Mouse (Mus musculus): ENCODE measurements around the gene Dmpk. TPM values are rescaled to one million over a fixed set of nuclear protein-coding genes. Genes with fewer than 3 reads are reported as not detected.
"Not testable (repeated sequence)": the region's sequence is repeated elsewhere in the genome, so short reads cannot be mapped to it uniquely, and the experiment has no call there.

Dmpk gene
- total and polyA plus RNA-seq, 2 experiments from 2014 or later, result 98.5 to 253 TPM

DNA sequence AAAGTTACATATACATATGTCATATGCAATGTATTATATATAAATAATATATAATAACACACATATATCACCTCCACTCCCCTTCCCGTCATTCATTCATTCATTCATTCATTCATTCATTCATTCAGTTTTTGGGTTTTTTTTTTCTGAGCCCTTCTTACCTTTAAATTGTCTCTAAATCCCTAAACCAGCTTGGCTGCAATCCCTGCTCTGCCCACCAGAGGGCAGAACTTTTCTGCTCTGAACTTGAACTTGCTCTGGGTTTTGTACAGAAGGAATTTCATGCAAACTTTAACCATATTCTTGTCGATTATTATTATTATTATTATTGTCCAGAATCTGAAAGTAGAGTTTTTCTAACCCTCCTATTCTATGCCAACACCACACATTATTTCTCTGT lies 14.9 kb upstream of the Dmpk start:
- Histone ChIP-seq H3K9ac (replicated peaks; ENCODE audit: low read depth, low read length) (no peak overlapping the region), H3K27ac (ENCODE audit: low read depth) (no peak overlapping the region), H3K4me3 (ENCODE audit: low read depth, low read length) (no peak overlapping the region), H3K27me3 (ENCODE audit: control insufficient read depth, insufficient read depth, low read length) (peaks cover 32% of the 10 kb centered on the region), H3K4me1 (ENCODE audit: control insufficient read depth, insufficient read depth) (no peaks in the 10 kb centered on the region), H3K9me3 (replicated peaks; ENCODE audit: control insufficient read depth, low read length) (no peaks in the 10 kb centered on the region), H3K36me3 (replicated peaks; ENCODE audit: control insufficient read depth, insufficient read depth, low read length) (no peaks in the 10 kb centered on the region), H3K4me2 (ENCODE audit: low read depth, low read length) (no peak overlapping the region)
- peak; percentile 48 for DNase-seq (ENCODE audit: low spot score)
- TF ChIP-seq EP300 (IDR thresholded peaks at IDR 0.05; ENCODE audit: low read depth) (no peak), CTCF (IDR thresholded peaks at IDR 0.05; ENCODE audit: low read depth) (peak; percentile 80)
- ATAC-seq (ENCODE audit: insufficient read depth, low read depth), result no peak
- WGBS, result 5% methylated on average over 2 of the region's 2 CpGs

DNA sequence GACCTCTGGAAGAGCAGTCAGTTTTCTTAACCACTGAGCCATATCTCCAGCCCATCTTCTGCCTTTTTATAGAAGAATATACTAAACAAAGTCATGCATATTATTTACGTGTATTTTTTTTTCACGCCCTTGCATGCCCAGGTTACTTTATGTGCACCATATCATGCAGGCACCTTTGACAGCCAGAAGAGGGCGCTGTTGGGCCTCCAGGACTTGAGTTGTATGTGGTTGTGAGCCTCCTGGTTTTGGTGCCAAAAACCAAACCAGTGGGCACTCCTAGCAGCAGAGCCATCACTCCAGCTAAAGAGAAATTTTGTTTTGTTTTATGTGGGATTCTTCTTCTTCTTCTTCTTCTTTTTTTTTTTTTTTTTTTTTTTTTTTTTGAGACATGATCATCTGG lies 14.1 kb upstream of the Dmpk start:
- ATAC-seq (ENCODE audit: insufficient read depth, low read depth) (no peak), DNase-seq (ENCODE audit: low spot score) (no peak)
- WGBS, result 48% methylated on average over 3 of the region's 3 CpGs
- Histone ChIP-seq H3K4me3 (ENCODE audit: low read depth, low read length) (no peak overlapping the region), H3K4me2 (ENCODE audit: low read depth, low read length) (no peak overlapping the region), H3K36me3 (replicated peaks; ENCODE audit: control insufficient read depth, insufficient read depth, low read length) (no peaks in the 10 kb centered on the region), H3K27me3 (ENCODE audit: control insufficient read depth, insufficient read depth, low read length) (peaks cover 29% of the 10 kb centered on the region), H3K4me1 (ENCODE audit: control insufficient read depth, insufficient read depth) (no peaks in the 10 kb centered on the region), H3K9ac (replicated peaks; ENCODE audit: low read depth, low read length) (no peak overlapping the region), H3K9me3 (replicated peaks; ENCODE audit: control insufficient read depth, low read length) (no peaks in the 10 kb centered on the region), H3K27ac (ENCODE audit: low read depth) (no peak overlapping the region)
- TF ChIP-seq EP300 (IDR thresholded peaks at IDR 0.05; ENCODE audit: low read depth) (no peak), CTCF (IDR thresholded peaks at IDR 0.05; ENCODE audit: low read depth) (peak; percentile 51)

DNA sequence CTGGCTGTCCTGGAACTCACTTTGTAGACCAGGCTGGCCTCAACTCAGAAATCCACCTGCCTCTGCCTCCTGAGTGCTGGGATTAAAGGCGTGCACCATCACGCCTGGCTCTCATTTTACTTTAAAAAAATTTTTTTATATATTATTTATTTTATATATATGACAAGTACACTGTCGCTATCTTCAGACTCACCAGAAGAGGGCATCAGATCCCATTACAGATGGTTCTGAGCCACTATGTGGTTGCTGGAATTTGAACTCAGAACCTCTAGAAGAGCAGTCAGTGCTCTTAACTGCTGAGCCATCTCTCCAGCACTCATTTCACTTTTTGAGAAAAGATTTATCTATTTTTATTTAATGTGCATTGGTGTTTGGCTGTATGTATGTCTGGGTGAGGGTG lies 12.6 kb upstream of the Dmpk start:
- not testable (repeated sequence) for H3K4me3 ChIP-seq (ENCODE audit: low read depth, low read length); H3K9me3 ChIP-seq (replicated peaks; ENCODE audit: control insufficient read depth, low read length); ATAC-seq (ENCODE audit: insufficient read depth, low read depth); H3K9ac ChIP-seq (replicated peaks; ENCODE audit: low read depth, low read length); H3K4me1 ChIP-seq (ENCODE audit: control insufficient read depth, insufficient read depth); H3K36me3 ChIP-seq (replicated peaks; ENCODE audit: control insufficient read depth, insufficient read depth, low read length); H3K27ac ChIP-seq (ENCODE audit: low read depth); H3K4me2 ChIP-seq (ENCODE audit: low read depth, low read length); DNase-seq (ENCODE audit: low spot score)
- TF ChIP-seq CTCF (IDR thresholded peaks at IDR 0.05; ENCODE audit: low read depth), result peak; percentile 24
- H3K27me3 ChIP-seq (ENCODE audit: control insufficient read depth, insufficient read depth, low read length), result peaks cover 13% of the 10 kb centered on the region
- WGBS, result 47% methylated on average over 3 of the region's 3 CpGs

DNA sequence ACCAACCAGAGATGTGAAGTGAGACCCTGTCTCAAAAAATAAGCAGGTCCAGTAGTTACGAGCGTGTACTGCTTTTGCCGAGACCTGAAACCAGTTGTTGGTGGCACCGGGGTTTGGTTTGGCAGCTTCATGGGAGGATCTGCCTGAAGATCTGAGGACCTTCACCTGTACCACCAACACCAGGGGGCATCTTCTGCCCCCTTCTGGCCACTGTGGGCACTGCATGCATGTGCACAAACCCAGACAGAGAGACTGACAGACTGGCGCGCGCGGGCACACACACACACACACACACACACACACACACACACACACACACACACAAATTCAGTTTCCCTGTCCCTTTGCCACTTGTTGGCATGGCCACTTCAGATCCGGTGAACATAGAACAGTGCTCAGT lies 10.1 kb upstream of the Dmpk start:
- TF ChIP-seq CTCF (IDR thresholded peaks at IDR 0.05; ENCODE audit: low read depth), result peak; percentile 65
- no peak for TF ChIP-seq EP300 (IDR thresholded peaks at IDR 0.05; ENCODE audit: low read depth)
- no peaks in the 10 kb centered on the region for H3K9me3 ChIP-seq (replicated peaks; ENCODE audit: control insufficient read depth, low read length)
- H3K4me2 ChIP-seq (ENCODE audit: low read depth, low read length), result no peak overlapping the region
- no peak overlapping the region for H3K27ac ChIP-seq (ENCODE audit: low read depth)
- WGBS, result 76% methylated on average over 9 of the region's 9 CpGs
- H3K36me3 ChIP-seq (replicated peaks; ENCODE audit: control insufficient read depth, insufficient read depth, low read length), result peaks cover 8% of the 10 kb centered on the region
- H3K9ac ChIP-seq (replicated peaks; ENCODE audit: low read depth, low read length), result no peak overlapping the region
- H3K4me3 ChIP-seq (ENCODE audit: low read depth, low read length), result no peak overlapping the region
- no peaks in the 10 kb centered on the region for H3K27me3 ChIP-seq (ENCODE audit: control insufficient read depth, insufficient read depth, low read length)
- H3K4me1 ChIP-seq (ENCODE audit: control insufficient read depth, insufficient read depth), result peaks cover 20% of the 10 kb centered on the region
- DNase-seq (ENCODE audit: low spot score) (no peak), ATAC-seq (ENCODE audit: insufficient read depth, low read depth) (no peak)

DNA sequence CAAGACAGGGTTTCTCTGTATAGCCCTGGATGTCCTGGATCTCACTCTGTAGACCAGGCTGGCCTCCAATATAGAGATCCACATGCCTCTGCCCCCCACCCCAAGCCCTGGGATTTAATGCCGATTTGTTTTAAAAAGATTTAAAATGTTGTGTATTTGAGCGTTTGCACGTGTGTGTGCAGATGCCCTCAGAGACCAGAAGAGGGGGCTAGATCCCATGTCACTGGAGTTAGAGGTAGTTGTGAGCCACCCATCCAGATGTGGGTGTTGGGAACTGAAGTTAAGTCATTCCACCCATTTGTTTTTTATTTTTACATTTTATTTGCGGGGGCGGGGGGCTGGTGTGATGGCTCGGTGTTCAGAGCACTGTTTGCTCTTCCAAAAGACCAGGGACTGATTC lies 9.2 kb upstream of the Dmpk start:
- TF ChIP-seq CTCF (IDR thresholded peaks at IDR 0.05; ENCODE audit: low read depth) (no peak), EP300 (IDR thresholded peaks at IDR 0.05; ENCODE audit: low read depth) (no peak)
- H3K4me3 ChIP-seq (ENCODE audit: low read depth, low read length), result no peak overlapping the region
- ATAC-seq (ENCODE audit: insufficient read depth, low read depth), result no peak
- no peak overlapping the region for H3K9ac ChIP-seq (replicated peaks; ENCODE audit: low read depth, low read length)
- H3K4me1 ChIP-seq (ENCODE audit: control insufficient read depth, insufficient read depth), result peaks cover 20% of the 10 kb centered on the region
- H3K27ac ChIP-seq (ENCODE audit: low read depth), result no peak overlapping the region
- no peak for DNase-seq (ENCODE audit: low spot score)
- H3K27me3 ChIP-seq (ENCODE audit: control insufficient read depth, insufficient read depth, low read length), result no peaks in the 10 kb centered on the region
- 91% methylated on average over 6 of the region's 6 CpGs for WGBS
- no peaks in the 10 kb centered on the region for H3K9me3 ChIP-seq (replicated peaks; ENCODE audit: control insufficient read depth, low read length)
- H3K4me2 ChIP-seq (ENCODE audit: low read depth, low read length), result no peak overlapping the region
- H3K36me3 ChIP-seq (replicated peaks; ENCODE audit: control insufficient read depth, insufficient read depth, low read length), result peaks cover 17% of the 10 kb centered on the region

DNA sequence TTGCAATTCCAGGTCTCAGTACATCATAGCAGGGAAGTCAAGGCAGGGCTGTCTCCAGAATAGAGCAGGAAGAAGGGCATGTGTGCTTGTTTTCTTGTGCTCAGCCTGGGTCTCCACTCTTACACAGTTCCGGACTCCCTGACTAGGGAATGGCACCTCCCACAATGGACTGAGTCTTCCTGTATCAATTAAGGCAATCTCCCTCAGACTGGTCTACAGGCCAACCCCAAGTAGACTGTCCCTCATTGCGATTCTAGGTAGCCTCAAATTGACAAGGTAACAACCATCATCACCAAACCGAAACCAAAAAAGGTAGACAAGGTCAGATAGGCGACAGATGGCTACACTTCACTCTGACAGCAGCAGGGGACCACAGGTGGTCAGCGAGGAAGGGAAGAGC lies 8.4 kb upstream of the Dmpk start:
- ATAC-seq (ENCODE audit: insufficient read depth, low read depth), result no peak
- WGBS, result 54% methylated on average over 5 of the region's 5 CpGs
- H3K27me3 ChIP-seq (ENCODE audit: control insufficient read depth, insufficient read depth, low read length), result no peaks in the 10 kb centered on the region
- H3K4me3 ChIP-seq (ENCODE audit: low read depth, low read length), result peak overlapping the region; percentile 92
- peaks cover 20% of the 10 kb centered on the region for H3K4me1 ChIP-seq (ENCODE audit: control insufficient read depth, insufficient read depth)
- peaks cover 25% of the 10 kb centered on the region for H3K36me3 ChIP-seq (replicated peaks; ENCODE audit: control insufficient read depth, insufficient read depth, low read length)
- TF ChIP-seq EP300 (IDR thresholded peaks at IDR 0.05; ENCODE audit: low read depth) (no peak), CTCF (IDR thresholded peaks at IDR 0.05; ENCODE audit: low read depth) (no peak)
- H3K27ac ChIP-seq (ENCODE audit: low read depth), result peak overlapping the region; percentile 97; the same call in 1 of the 2 replicates
- no peak for DNase-seq (ENCODE audit: low spot score)
- peak overlapping the region; percentile 91 for H3K4me2 ChIP-seq (ENCODE audit: low read depth, low read length)
- H3K9ac ChIP-seq (replicated peaks; ENCODE audit: low read depth, low read length), result 0 out of 2 replicates have a peak overlapping the region, but pooled peaks have one; percentile 1
- H3K9me3 ChIP-seq (replicated peaks; ENCODE audit: control insufficient read depth, low read length), result no peaks in the 10 kb centered on the region
